Mouse (Mus musculus) hindlimb bud, embryonic 11.5 days (tissue): ENCODE measurements around the gene Mybpc1.
"Not testable (repeated sequence)": the region's sequence is repeated elsewhere in the genome, so short reads cannot be mapped to it uniquely, and the experiment has no call there.

Experiments used
- DNase-seq: peaks from one replicate; pipeline ENCODE4 v3.0.0-alpha.2; 2012; ENCODE audit warnings: low read depth, low spot score; ENCODE audit errors: extremely low spot score

The Mybpc1 gene

DNA sequence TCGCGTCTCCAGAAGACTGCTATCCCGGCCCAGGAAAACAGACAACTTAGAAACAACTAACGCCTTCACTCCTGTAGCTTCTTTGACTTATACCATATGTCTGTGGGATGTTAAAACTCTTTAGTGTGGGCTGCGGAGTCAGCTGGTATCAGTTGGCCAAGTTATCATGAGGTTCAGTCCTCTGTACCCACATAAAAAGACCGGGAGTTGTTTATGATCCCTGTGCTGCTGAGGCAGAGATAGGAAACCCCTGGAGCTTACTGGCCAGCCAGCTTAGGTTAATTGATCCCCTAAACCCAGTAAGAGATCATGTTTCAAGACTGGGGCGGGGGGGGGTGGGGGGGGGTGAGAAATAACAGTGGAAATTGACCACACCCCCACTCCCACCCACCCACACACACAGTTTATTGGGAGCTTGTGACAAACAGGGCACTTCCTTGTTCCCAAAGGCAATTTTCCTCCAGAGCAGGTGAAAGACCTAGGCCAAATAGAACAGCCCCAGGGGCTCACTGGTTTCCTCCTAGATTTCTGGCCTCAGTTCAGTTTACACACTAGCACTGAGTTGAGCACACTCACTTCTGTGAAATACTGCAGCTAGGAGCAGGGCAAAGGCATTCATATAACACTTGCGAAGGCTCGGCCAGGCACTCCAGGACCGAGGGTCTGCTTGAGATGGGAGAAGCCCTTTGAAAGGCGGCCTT, 107.9 kb downstream of the Mybpc1 start:
- no peak for DNase-seq

DNA sequence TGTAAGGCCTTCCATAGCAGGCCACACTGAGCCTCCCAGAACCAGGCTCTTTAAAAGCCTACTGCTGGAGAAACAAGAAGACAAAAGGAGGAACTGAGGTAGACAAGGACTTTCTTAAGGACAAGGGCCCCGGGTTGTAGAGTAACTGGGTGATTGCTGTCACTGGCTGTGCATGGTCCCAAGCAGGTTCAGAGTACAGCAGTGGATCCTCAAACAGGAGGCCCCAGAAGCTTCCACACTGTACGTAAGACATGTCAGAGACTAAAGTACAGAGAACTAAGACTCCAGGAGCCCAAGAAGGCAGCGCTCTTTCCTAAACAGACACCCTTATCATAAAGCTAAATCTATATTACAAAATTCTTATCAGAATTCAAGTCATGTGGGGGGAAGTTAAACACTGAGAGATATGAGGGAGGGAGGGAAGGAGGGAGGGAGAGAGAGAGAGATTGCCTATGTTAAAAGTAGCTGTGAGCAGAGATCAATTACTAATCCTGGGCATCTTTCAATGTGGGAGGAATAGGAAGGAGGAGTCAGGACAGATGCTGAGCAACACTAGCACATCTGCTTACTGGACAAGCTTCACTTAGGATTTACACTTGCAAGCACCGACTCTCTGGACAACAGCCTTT, 109.9 kb downstream of the Mybpc1 start:
- no peak for DNase-seq

DNA sequence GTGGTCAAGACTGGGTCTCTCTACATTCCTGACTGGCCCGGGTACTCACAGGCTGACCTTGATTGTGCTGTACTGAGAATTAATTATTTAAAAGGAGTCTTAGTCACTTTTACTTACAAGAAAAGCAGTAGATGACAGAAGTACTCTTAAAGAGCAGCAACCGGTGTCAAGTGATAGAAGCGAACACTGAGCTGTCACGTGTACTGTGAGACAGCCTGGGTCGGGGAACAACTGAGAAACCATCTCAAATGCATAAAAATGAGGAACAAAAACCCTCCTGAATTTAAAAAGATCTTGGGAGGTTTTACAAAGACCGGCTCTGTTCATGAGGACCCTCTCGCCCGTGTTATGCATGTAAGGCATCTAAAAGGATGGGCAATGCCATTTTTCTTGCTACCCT, 112.3 kb downstream of the Mybpc1 start:
- no peak for DNase-seq

DNA sequence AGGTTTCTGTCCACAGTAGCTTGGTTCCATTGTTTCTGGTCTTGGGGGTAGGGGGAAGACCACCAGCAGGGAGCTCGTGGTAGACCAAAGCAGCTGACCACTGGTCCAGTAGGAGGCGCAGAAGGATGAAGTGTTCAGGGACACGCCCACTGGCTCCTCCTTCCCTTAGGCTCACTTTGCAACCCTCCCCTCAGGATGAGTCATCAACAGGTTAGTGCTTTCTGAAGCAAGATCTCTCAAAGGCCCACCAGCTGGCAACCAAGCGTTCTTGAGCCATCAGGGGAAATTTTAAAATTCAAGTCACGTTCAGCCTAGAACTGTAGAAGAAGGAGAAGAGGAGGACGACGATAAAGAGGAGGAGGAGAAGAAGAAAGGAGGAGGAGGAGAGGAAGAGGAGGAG, 113.3 kb downstream of the Mybpc1 start:
- no peak for DNase-seq

DNA sequence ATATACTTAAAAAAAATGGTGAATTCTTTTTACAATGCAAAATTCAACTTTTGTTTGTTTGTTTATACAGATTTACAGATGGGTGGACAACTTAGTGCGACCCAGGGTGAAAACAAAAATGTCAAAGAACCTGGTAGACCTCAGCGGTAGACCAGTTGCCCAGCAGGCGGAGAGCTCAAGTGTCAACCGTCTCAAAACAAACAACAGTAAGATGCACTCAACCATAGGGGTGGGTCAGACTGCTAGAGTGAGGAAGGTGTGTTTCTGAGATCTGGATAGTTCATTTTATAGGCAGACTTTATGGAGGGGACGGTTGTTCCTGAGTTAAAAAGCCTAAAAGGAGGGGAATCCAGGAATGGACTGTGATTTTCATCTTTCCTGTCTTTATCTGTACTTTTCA, 116.3 kb downstream of the Mybpc1 start:
- DNase-seq, result no peak

DNA sequence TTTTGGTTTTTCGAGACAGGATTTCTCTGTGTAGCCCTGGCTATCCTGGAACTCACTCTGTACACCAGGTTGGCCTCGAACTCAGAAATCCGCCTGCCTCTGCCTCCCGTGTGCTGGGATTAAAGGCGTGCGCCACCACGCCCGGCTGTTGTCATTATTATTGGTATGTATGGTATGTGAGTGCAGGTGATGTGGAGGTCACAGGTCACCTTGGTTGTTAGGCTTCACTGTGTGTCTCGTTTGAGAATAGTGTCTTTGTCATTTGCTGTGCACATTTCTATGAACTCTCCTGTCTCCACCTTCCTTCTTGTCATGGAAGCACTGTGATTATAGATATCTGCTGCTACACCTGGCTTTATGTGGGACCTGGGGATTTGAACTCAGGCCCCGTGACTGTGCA, 122.1 kb downstream of the Mybpc1 start:
- DNase-seq, result not testable (repeated sequence)
